Mouse (Mus musculus): Measurements from ENCODE around the gene Olfr58.
"Not testable (repeated sequence)": the region's sequence is repeated elsewhere in the genome, so short reads cannot be mapped to it uniquely, and the experiment has no call there.

Olfr58 gene

GRCm38 (mm10) chr9:19779983-19780382 lies at the start of gene Olfr58:
Olfr58 (plus strand) TSS chr9:19780283.
- no peak for DNase-seq

- DNase-seq: no peak
Observed at GRCm38 (mm10) chr9:19769136-19769535, 10.9 kb upstream of the Olfr58 start.

- DNase-seq: no peak
Observed at GRCm38 (mm10) chr9:19769701-19770100, 10.4 kb upstream of the Olfr58 start.

DNA sequence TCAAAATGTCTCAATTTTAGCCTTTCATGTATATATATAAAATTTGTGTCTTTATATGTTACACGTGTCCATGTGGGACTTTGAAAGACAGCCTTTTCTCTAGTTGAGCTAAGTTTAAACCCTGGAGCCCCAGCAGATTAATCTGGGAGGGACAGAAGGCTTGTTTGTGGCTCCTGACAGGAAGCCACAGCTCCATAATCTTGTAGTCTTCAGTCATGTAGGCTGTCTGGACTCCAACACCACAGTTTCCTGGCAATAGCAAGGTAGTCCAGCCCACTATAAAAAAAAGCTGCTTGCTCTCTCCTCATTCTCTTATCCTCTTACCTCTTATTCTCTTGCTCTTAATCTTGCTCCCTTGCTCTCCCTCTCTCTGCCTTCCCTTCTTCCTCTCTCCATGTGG lies 22.9 kb downstream of the Olfr58 start:
- no peak for DNase-seq

DNA sequence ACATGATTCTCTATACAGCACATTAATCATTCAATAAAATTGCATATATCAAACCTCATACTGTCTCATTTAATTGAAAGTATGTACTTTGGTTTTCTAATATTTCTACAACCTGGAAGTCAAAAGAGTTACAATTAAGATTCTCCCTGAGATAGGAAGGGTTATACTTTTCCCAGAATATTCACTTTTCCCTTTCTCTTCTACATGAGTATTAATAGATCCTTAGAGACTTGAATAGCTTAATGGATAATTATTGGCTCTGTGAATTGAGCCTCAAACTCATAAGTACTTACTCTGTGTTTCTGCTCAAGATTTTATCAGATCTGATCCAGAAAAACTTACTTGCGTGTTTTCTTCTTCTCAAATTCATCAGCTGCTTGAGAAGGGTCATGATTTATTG lies 24.5 kb downstream of the Olfr58 start, which contains the start of gene Olfr859:
Olfr859 (plus strand) TSS at position 301 of the 400 bp plus-strand sequence.
- not testable (repeated sequence) for DNase-seq

Data from right cerebral cortex, postnatal 25 days (tissue).